Mouse (Mus musculus) Muller cell, postnatal 12 days (primary cell): ENCODE data around the gene Osbpl3.
A peak's percentile ranks its signal among the peaks of the same experiment; 100 is the strongest.

Source experiments
- DNase-seq: peaks from one replicate; pipeline ENCODE4 v3.0.0-alpha.2; 2015; ENCODE audit errors: inconsistent ontology term

Osbpl3 gene

DNA sequence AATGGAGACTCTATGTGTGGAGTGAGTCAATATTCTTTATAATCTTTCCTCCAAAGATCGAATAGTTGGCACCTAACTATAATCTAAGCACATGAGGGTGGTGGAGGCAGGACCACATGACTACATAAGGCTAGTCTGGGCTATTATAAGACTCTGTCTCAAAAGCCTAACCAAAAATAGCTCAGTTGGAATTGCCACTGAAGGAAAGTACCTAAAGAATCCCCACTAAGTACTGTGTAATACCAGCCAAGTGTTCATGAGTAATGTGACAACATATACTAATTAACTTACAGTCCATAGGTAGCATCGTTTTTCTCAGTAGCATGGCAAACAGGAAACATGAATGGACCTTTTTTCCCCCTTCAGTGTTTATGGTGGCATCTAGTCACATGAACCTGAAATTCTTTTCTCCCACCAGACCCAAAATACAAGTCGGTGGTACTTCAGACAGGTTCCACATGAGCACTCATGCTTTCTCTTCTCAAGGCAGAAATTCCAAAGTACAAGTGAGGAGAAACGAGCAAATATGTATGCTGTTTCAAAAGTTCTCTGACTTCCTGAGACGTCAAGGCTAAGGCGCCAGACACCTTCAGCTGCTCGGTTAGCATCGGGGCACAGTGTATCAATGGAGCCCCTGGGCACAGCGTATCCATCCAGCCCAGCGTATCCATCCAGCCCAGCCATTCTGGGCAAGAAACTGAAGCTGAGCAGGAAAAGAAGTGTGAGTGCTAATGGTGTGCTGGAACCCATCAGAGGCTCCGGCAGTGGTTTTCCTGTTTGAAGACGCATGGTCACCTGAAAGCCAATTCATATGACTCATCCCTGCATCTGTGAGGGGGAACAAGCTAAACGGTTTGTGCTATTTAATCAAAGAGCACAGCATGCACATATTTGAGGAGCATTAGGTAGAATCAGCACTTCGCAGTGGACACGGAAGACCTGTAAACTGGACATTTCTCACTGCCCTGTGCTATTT lies 120.9 kb downstream of the Osbpl3 start:
- DNase-seq = no peak

DNA sequence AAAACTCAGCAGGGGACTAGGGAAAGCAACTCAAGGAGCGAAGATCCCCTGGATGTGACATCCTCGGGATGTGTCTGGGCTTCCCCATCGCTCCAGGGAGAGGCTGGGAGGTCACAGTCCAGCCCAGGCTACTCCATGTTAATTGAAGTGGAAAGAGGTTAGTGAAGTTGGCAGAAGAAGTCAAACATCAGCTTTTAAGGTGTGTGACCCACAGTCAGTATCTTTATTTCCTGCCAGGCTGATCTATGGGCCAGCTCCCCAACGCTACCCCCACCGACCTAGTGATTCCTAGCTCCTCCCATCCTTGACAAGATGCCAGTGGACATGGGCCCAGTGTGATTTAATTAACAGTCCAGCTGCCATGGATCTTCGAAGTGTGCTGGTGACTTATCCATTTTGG lies 122.7 kb downstream of the Osbpl3 start:
- no peak for DNase-seq

DNA sequence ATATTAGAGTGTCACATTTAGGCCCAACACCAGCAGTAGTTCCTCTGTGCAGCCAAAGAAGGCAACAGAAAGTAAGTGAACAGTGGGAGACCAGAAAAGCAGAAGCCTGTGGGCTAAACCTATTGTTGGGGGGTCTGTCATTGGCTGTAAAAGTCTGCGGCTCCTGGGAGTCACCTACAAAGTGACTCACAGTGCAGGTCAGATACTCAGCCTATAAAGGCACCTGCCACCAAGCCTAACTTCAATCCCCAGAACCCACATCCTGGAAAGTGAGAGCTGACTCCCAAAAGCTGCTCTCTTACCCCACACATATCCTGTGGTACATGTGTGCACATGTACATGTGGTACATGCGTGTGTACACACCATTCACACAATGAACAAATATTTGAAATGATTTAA lies 124.5 kb downstream of the Osbpl3 start:
- DNase-seq = no peak

DNA sequence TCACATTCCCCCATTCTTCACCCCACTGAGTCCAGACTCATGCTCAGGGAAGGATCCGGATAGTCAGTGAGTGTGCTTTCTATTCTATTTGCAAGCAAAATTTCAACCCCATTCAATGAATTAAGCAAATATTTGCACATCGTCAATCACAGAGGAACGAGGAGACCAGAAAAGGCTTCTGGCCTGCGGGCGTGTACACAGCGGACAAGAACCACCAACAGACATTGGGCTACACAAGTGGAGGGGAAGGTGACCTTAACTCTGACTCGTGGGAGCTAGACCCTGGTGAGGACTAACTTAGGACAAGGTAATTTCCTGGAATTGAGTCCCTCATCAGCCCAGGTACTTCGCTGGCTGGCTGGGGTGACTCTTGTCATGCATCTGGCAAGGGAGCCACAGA lies 126.6 kb downstream of the Osbpl3 start:
- no peak for DNase-seq

DNA sequence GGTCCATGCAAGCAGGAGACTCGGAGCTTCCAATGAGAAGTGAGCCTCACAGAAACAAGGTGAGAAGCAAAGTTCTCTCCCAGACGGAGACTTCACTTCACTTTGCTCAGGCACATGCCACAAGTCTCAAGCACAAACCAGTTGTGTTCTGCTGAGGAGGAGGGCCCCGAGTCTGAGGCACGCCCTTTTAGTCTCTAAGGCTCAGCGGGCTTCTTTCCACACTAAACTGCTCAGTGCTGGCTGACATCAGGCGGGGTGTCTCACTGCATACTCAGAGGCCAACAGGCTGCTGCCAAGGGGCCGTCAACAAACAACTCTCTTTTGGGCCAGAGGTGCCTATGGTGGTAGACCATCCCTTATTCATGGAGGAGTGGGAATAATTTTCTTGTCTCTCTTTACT lies 127.1 kb downstream of the Osbpl3 start:
- peak; percentile 20 for DNase-seq

DNA sequence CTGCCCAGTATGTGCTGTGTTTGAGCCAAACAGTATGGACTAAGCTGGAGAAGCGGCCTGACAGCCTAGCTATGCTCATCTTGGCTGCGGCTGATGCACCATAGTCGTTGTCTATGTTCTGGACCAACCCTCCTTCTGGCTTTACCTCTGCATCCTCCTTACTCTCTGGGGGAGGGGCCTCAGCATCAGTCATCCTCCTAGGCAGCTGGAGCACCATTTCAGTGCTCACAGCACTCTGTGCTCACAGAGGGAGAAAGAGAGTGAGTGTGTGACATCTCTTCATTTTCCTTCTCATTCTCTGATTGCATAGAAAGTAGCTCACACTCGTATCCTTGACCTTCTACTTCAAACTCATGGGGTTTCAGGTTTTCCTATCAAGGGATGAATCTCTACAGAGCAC lies 129.8 kb downstream of the Osbpl3 start:
- no peak for DNase-seq

DNA sequence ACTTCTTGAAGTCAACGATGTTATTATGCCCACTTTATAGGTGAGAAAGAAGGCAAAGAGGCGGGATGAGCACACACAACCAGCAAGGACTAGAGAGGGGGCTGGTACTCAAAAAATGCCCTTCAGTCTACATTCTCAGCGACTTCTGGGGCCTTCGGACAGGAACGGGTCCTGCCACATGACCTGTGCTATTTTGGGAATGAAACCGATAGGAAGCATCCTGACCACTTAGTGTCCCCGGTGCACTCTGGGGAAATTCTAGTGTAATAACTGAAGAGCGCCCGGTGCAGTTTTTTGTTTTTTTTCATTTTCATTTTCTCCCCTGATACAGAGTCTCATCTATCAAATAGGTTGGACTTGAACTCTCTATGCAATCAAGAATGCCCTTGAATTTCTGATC lies 130.5 kb downstream of the Osbpl3 start:
- DNase-seq = no peak

DNA sequence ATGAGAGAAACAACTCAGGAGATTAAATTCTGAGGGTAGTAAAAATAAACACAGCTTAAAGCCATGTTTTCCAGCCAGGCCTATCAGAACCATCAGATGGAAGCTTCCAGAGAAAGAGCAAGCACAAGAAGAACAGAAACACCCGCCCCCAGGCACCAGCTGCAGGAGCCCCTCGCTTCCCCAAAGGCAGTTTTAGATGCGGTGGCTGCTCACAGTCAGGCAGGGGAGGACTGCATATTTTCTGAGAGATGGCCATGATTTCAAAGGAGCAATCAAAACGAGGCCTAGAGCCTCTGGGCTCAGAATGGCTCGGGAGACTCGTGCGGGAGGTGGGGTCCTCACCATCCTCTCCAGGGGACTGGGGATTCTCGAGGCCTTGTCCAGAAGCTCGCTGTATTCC lies 133.4 kb downstream of the Osbpl3 start:
- no peak for DNase-seq

DNA sequence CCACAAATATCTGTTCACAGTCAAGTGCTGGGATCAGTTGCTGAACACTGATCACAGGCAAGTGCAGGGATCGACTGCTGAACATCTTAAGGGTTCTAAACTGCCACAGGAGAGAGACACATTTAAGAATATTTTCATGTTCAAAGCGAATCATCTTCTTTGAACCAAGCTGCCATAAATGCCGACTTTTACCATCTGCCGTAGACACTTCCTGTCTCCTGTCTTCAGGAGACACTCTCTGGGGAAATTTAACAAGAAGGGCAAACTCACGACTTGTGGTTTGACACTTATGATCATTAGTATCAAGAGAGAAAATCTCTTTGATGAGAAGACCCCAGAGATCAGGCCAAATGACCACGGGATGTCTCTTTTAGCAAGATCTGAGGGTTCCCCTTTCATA lies 134.3 kb downstream of the Osbpl3 start:
- DNase-seq = no peak

DNA sequence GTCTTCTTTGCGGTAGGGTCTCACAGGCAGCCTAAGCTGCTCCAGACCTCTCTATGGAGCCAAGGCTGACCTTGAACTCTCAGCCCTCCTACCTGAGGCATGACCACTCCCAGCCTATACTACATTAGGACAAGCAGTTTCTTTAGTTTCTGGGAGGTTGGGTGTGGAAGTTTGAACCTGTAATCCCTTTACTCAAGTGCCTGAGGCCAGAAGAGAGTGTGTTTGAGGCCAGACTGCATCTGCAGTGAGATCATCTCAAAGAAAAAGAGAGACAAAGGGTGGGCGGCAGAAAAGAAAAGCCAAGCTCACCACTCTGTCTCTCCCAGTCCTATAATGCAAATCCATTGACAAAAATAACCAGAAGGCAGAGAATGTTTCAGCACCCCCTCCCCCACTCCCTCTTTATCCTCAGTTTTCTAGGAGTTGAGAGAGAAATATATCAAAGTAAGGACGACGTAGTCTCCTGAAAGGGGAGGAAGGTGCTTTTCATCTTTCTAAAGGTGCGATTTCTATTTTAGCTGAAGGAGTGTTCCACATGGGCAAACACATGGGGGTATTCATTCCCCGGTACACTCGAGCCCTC lies 137.3 kb downstream of the Osbpl3 start:
- no peak for DNase-seq

DNA sequence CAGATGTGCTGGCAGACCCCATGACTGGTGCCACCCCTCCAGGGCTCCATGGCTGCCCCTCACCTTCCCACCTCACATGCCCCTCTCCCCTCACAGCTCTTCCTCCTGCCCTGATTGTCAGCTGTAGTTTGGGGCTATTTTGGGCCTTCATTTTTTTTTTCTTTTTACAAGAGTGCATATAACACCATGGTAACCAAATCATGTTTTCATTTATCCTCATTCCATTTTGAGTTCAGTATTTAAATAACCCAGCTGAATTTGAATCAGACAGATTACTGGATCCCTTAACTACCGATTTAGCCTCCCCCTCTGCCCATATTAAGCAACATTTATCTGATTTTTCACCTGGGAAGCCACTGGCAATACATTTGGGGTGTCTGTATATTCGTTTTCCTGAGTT lies 137.9 kb downstream of the Osbpl3 start:
- DNase-seq = no peak

DNA sequence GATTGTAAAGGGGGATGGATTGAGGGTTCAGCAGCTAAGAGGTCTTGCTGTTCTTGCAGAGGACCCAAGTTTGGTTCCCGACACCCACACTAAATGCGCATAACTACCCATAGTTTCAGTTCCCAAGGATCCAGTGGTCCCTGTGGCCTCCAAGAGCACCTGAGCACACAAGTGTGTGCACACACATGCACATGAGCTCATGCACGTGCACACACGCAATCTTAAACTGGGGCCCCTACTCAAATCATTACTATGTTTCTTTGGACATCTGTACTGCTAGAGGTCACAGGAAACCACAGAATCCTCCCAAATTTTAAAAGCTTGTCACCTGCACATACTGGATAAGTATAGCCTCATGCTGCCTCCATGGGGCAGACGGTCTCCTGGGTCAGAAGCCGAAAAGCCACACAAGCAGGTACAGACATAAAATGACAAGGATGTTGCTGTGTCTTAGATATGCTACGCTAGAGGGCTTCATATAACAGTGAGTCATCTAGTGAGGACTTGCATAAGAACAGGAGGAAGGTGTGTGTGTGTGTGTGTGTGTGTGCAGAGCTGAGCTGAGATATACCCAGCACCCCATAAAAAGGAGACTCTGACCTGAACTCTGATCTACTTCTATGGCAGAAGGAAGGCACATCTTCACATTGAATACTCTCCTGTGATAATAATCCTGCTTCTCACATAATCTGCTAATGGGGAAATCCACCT lies 139.1 kb downstream of the Osbpl3 start:
- no peak for DNase-seq

DNA sequence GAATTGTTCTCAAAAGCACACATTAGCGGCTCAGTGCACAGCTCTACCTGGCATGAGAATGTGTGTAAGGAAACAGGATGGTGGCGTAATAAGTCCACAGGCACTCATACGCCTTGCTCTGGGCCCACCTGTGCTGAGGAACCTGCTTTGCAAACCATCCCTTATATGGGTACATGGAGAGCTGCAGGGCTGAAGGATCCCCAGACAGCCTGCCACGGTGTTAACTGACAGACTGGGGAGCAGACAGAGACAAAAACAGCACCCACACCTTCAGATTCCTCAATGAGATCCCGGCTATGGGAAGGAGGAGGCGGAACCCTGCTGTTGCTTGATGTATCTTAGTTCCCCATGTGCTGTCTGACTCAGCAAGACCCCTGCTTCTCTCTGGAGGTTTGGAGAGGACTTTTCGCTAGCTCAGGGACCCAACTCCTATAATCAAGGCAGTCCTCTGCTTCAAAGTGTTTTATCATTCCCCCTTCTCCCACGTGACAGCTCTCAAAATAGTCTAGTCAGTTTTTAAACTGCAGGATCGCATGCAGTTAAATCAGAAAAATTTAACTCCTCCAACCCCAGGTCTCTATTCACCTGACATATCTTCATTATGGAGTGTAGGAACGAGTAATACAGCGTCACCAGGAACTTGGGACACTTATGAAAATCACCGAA lies 141.5 kb downstream of the Osbpl3 start:
- DNase-seq = no peak

DNA sequence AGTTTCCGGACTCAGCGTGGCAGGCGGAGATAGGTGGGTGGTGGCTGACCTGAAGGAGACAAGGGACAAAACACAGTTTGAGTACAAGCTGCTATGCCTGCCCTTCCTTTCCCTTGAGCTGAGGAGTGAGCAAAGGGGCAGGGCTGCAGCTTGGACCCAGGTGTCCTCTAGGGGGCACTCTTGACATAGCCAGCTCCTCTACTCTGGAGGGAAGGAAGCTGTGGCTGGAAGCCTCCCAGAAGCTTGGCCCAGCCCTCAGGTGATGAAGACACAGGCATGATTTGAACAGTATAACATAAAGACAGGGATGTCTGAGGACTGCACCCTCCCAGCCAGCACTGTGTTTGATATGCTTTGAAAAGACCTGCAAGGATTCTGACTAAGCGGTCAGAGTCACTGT lies 143.4 kb downstream of the Osbpl3 start:
- DNase-seq = peak; percentile 47

DNA sequence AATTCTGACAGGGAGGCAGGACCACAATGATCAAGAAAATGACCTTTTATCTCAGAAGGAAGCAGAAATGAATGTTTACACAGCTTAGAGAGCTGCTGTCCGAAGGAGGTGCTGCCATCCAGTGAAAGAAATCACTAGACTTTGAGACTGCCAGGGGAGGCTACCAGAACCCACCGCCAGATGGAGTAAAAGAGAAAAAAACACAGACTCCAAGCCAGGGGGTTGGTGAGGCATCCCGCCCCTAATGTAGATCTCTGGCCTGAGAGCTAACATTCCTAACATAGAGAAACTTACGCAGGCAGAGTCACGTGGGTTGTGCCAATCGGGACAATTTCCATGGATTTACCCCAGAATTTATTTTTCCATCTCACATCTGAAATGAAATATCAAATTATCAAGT lies 147.0 kb downstream of the Osbpl3 start:
- DNase-seq = peak; percentile 34

DNA sequence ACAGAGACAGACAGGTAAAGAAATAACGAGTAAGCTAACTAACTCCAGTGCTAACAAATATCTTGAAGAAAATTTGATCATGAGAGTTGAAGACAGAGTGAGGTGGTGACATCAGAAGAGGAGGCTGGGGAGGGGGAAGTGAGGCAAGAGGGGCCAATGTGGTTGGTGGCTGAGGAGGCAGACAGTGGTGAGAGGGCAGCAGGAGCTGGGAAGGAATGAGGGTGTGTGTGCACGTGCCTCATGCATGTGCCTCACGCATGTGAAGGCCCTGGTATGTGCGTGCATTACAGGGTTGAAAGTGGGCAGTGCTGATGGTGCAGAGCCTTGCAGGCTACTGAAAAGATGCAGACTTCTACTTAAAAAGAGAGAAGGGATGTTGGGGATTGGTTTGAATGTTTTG lies 149.4 kb downstream of the Osbpl3 start:
- no peak for DNase-seq

DNA sequence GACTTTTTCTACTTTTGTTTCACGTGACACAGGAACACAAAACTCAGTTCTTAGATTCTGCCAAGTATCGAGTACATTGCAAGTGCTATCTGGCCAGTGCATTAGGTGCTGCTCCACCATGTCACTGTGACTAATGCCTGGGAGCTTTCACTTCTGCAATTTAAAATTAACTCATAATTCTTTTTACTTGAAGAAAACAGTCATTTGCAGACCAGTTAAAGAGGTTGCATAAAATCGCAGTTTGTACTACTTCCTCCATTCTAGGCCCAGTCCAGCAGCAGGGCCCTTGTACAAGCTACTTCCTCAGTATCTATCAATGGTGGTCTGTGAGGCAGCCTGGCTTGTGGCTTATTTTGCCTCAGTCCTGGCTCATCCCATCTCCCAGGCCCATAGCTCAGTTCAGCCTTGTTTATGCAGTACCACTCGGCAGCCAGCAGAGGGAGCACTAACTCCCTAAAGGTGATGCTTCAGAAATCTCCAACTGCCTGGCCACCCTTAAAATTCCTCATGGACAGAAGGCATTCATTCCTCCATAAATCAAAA lies 151.0 kb downstream of the Osbpl3 start:
- peak; percentile 27 for DNase-seq

DNA sequence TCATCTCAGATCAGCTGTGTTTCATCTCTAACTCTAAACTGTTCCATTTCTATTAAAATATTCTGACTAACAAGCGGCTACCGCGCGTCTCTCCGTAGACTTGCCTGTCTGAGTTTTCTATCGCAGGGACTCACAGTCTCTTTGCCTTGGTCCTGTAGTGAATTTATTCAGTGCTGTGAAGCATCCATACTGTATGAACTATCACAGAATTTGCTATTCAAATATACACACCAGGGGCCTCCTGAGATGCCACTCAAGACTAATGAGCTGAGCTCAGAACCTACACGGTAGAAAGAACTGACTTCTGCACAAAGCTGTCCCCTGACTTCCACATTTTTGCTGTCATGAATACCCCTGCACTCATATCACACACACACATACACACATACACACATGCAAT lies 154.9 kb downstream of the Osbpl3 start:
- no peak for DNase-seq

DNA sequence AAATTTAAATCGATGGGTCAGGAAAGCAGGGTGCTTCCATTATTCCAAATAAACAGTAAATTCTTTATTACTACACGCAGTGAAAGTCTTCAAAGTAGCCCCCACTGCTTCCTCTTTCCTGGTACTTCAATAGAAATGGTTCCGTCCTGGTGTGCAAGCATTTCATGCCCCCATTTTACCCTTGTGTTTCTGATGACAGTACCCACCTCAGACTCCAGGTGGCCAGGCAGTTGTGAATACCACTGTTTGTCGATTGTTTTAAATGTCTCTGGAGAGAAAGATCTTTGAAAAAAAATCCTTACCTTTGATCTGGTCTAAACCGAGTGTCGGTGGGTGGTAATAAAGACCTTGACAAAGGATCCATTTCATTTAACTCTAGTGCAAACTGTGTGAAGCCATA lies 155.4 kb downstream of the Osbpl3 start:
- DNase-seq = no peak

DNA sequence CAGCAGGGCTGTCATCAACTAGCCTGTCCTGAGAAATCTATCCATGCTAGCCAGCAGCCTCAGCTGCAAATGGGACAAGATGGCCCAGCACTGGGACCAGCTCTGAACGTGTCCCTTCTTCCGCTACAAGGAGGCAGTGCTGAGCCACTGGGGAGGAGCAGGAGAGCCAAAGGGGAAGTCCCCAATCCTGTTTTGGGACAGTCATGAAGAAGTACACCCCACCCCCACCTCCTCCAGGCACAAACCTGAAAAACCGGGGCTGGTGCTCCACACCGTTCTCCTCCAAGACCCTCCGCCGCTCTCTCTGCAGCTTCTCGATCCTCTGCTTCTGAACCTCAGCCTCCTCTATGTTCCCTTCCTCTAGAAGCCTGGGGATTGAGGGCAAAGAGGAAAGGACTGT lies 156.9 kb downstream of the Osbpl3 start:
- DNase-seq = no peak

DNA sequence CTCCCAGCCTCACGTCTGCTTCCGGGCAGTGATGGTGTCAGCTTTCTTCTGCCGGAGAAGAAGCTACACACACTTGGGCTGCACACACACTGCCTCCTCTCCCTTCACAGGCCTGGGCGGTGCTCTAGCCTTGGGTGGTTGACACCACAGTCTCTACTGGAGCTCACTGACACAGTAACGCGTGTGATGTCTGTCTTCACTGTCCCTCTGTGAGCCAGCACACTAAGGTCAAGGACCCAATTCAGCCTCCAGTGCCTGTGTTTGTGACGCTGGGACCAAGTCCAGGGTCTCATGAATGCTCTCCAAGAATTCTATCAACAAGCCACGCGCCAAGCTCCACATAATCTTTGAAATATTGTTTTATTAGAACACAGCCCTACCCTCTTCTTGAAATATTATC lies 158.3 kb downstream of the Osbpl3 start:
- peak; percentile 27 for DNase-seq

DNA sequence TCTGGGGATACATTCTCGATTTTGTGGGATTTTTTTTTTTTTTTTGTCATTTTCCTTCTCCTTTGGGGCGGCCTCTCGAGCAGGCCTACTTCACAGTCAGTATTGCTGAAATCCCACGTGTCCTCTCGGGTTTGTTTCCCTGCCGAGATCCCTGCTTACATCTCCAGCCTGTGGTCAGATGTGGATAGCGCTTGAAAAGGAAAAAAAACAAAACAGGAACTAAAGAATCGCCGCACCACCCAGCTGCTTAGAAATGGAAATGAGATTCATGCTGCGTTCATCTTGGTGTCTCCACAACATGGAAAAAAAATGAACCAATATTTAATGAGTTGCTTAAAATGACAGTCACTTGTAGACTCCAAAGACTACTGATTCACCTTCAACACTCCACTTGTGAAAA lies 160.9 kb downstream of the Osbpl3 start:
- no peak for DNase-seq
